Mouse (Mus musculus) hindbrain, embryonic 16.5 days (tissue): Measurements from ENCODE around the gene Xiap. TPM values are rescaled to one million over a fixed set of nuclear protein-coding genes. Genes with fewer than 3 reads are reported as not detected.

Source experiments
- ATAC-seq: fragments of 200-750 bp; cut with Nextera tagmentation; 2 replicates; pipeline ENCODE4 v1.8.0; 2017; ENCODE audit warnings: moderate TSS enrichment, moderate library complexity
- H3K27ac ChIP-seq: fragments of 300-500 bp; sonication (generic); 2 replicates; pipeline ENCODE4 v1.5.1; 2014; ENCODE audit warnings: low read depth, mild to moderate bottlenecking, control low read depth, low read length, moderate library complexity
- H3K27me3 ChIP-seq: fragments of 300-500 bp; sonication (generic); replicated peaks from 2 replicates; pipeline ENCODE4 v1.6.1; 2014; ENCODE audit warnings: low read length; ENCODE audit not compliant: control insufficient read depth, insufficient read depth
- H3K36me3 ChIP-seq: fragments of 300-500 bp; sonication (generic); 2 replicates; pipeline ENCODE4 v1.6.1; 2014; ENCODE audit warnings: mild to moderate bottlenecking, low read length, moderate library complexity, mixed read lengths; ENCODE audit not compliant: control insufficient read depth, insufficient read depth
- H3K4me1 ChIP-seq: fragments of 300-500 bp; sonication (generic); 2 replicates; pipeline ENCODE4 v1.6.1; 2014; ENCODE audit warnings: low read depth, low read length; ENCODE audit not compliant: control insufficient read depth, insufficient read depth
- H3K4me2 ChIP-seq: fragments of 300-500 bp; sonication (generic); 2 replicates; pipeline ENCODE4 v1.6.1; 2014; ENCODE audit warnings: mild to moderate bottlenecking, low read length, control low read depth, moderate library complexity
- H3K4me3 ChIP-seq: fragments of 300-500 bp; sonication (generic); 2 replicates; pipeline ENCODE4 v1.5.1; 2014; ENCODE audit warnings: mild to moderate bottlenecking, low read length, control low read depth, moderate library complexity
- H3K9ac ChIP-seq: fragments of 300-500 bp; sonication (generic); 2 replicates; pipeline ENCODE4 v1.6.1; 2014; ENCODE audit warnings: low read depth, mild to moderate bottlenecking, control low read depth, low read length, moderate library complexity
- H3K9me3 ChIP-seq: fragments of 300-500 bp; sonication (generic); 2 replicates; pipeline ENCODE4 v1.6.1; 2014; ENCODE audit warnings: mild to moderate bottlenecking, low read length, moderate library complexity; ENCODE audit not compliant: control insufficient read depth
- WGBS: fragments of 180-500 bp; shearing (Covaris S2); extraction: QIAGEN DNeasy Blood & Tissue Kit; methylation state at CpG from one replicate; pipeline ENCODE4 v1.1.7; 2014; 5-methylcytosine and 5-hydroxymethylcytosine counted together
- polyA plus RNA-seq: library from polyadenylated mRNA; unstranded; fragments of >200 nt; fragmentation: Nextera tagmentation; extraction: Ambion mirVana; gene quantifications from 2 replicates; pipeline ENCODE4 v1.2.1, GENCODE M21; 2015

Xiap gene
- polyA plus RNA-seq, 1 experiment from 2014 or later = 9.4 TPM

GRCm38 (mm10) chrX:42139882-42140281, 80.4 kb downstream of the Xiap start:
- Histone ChIP-seq H3K9ac (no peak overlapping the region), H3K4me2 (no peak overlapping the region), H3K4me3 (no peak overlapping the region), H3K27ac (no peak overlapping the region), H3K4me1 (no peaks in the 10 kb centered on the region), H3K36me3 (no peaks in the 10 kb centered on the region), H3K9me3 (no peaks in the 10 kb centered on the region), H3K27me3 (no peaks in the 10 kb centered on the region)
- 80% methylated on average over 9 of the region's 9 CpGs for WGBS
- ATAC-seq = no peak

- ATAC-seq = no peak
- Histone ChIP-seq H3K36me3 (no peaks in the 10 kb centered on the region), H3K4me1 (no peaks in the 10 kb centered on the region), H3K9ac (no peak overlapping the region), H3K27ac (no peak overlapping the region), H3K27me3 (no peaks in the 10 kb centered on the region), H3K9me3 (no peaks in the 10 kb centered on the region), H3K4me2 (no peak overlapping the region), H3K4me3 (no peak overlapping the region)
- 65% methylated on average over 3 of the region's 3 CpGs for WGBS
Measured at GRCm38 (mm10) chrX:42142620-42143019, 83.1 kb downstream of the Xiap start.

- no peaks in the 10 kb centered on the region for H3K9me3 ChIP-seq
- H3K27ac ChIP-seq = no peak overlapping the region
- no peak overlapping the region for H3K9ac ChIP-seq
- H3K27me3 ChIP-seq = no peaks in the 10 kb centered on the region
- ATAC-seq = no peak
- 82% methylated on average over 4 of the region's 4 CpGs for WGBS
- H3K4me2 ChIP-seq = no peak overlapping the region
- no peak overlapping the region for H3K4me3 ChIP-seq
- H3K36me3 ChIP-seq = no peaks in the 10 kb centered on the region
- H3K4me1 ChIP-seq = no peaks in the 10 kb centered on the region
Measured at GRCm38 (mm10) chrX:42143991-42144390, 84.5 kb downstream of the Xiap start.

- Histone ChIP-seq H3K4me2 (peak overlapping the region; percentile 56), H3K9me3 (no peaks in the 10 kb centered on the region; the same call in 1 of the 2 replicates), H3K27me3 (no peaks in the 10 kb centered on the region), H3K9ac (no peak overlapping the region), H3K36me3 (no peaks in the 10 kb centered on the region), H3K27ac (no peak overlapping the region), H3K4me3 (no peak overlapping the region; the same call in 1 of the 2 replicates), H3K4me1 (no peaks in the 10 kb centered on the region)
- WGBS = 47% methylated on average over 5 of the region's 5 CpGs
- no peak for ATAC-seq
Measured at GRCm38 (mm10) chrX:42148016-42148451, 88.6 kb downstream of the Xiap start.

- H3K4me1 ChIP-seq = no peaks in the 10 kb centered on the region; the same call in 1 of the 2 replicates
- H3K27ac ChIP-seq = peak within 1 kb of the TSS; percentile 92
- no peaks in the 10 kb centered on the region for H3K36me3 ChIP-seq
- ATAC-seq = peak; percentile 84
- H3K4me3 ChIP-seq = peak within 1 kb of the TSS; percentile 59
- no peaks in the 10 kb centered on the region; the same call in 1 of the 2 replicates for H3K9me3 ChIP-seq
- H3K27me3 ChIP-seq = no peaks in the 10 kb centered on the region
- WGBS = 13% methylated on average over 48 of the region's 76 CpGs
- peak within 1 kb of the TSS; percentile 84 for H3K9ac ChIP-seq
- peak within 1 kb of the TSS; percentile 56 for H3K4me2 ChIP-seq
Measured at GRCm38 (mm10) chrX:42148788-42149556, 89.5 kb downstream of the Xiap start, which contains the start of gene Stag2. Stag2 (plus strand) TSS chrX:42149317.

GRCm38 (mm10) chrX:42149557-42150345, 90.3 kb downstream of the Xiap start:
- Histone ChIP-seq H3K27me3 (no peaks in the 10 kb centered on the region), H3K27ac (peak overlapping the region; percentile 92), H3K9ac (peak overlapping the region; percentile 84), H3K4me2 (peak overlapping the region; percentile 48), H3K4me1 (no peaks in the 10 kb centered on the region; the same call in 1 of the 2 replicates), H3K9me3 (no peaks in the 10 kb centered on the region; the same call in 1 of the 2 replicates), H3K36me3 (no peaks in the 10 kb centered on the region), H3K4me3 (peak overlapping the region; percentile 59)
- peak; percentile 60 for ATAC-seq
- 21% methylated on average over 42 of the region's 71 CpGs for WGBS

- peak; percentile 85 for ATAC-seq
- no peaks in the 10 kb centered on the region for H3K27me3 ChIP-seq
- H3K27ac ChIP-seq = peak overlapping the region; percentile 92
- no peaks in the 10 kb centered on the region; the same call in 1 of the 2 replicates for H3K9me3 ChIP-seq
- H3K9ac ChIP-seq = peak overlapping the region; percentile 84
- H3K4me1 ChIP-seq = no peaks in the 10 kb centered on the region; the same call in 1 of the 2 replicates
- no peaks in the 10 kb centered on the region for H3K36me3 ChIP-seq
- H3K4me3 ChIP-seq = peak overlapping the region; percentile 59
- 23% methylated on average over 20 of the region's 40 CpGs for whole genome bisulfite sequencing
- H3K4me2 ChIP-seq = peak overlapping the region; percentile 54
Measured at GRCm38 (mm10) chrX:42150346-42151023, 91.0 kb downstream of the Xiap start.

GRCm38 (mm10) chrX:42151024-42151754, 91.7 kb downstream of the Xiap start:
- no peaks in the 10 kb centered on the region; the same call in 1 of the 2 replicates for H3K4me1 ChIP-seq
- no peaks in the 10 kb centered on the region for H3K27me3 ChIP-seq
- 19% methylated on average over 22 of the region's 25 CpGs for WGBS
- H3K9ac ChIP-seq = peak overlapping the region; percentile 57
- H3K4me2 ChIP-seq = peak overlapping the region; percentile 54
- H3K27ac ChIP-seq = peak overlapping the region; percentile 87
- H3K4me3 ChIP-seq = peak overlapping the region; percentile 59
- H3K9me3 ChIP-seq = no peaks in the 10 kb centered on the region; the same call in 1 of the 2 replicates
- no peak for ATAC-seq
- no peaks in the 10 kb centered on the region for H3K36me3 ChIP-seq
